Mouse (Mus musculus): ENCODE data around the gene Gm28035. TPM values are rescaled to one million over a fixed set of nuclear protein-coding genes. Genes with fewer than 3 reads are reported as not detected.
A peak's percentile ranks its signal among the peaks of the same experiment; 100 is the strongest.

Gm28035 gene
- polyA plus RNA-seq, 1 experiment, result 6.4 TPM

DNA sequence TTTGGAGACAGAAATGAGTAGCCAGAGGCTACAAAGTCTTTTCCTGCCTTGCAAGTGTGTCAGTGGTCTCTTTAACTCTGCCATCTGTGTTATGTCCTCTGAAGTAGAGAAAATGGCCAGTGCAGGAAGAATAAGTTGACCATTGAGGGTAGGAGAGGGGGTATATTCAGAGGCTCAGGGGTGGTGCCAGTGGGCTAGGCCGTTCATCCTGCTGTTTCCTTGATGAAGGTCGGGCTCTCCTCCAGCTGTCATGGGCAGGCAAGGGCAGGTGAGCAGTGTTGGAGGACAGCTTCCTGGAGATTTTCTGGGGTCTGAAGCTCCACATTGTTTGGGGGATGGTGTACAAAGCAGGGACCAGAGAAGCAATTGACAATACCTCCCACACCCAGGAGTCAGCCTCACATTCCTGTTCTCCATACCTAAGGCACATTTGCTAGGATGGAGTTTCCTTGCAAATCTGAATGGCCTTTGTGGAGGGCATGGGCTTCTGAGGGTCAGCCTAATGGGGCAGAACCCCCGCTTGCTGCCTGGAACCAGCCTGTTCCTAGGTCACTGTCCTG lies 1.4 kb upstream of the Gm28035 start:
- Histone ChIP-seq H3K4me3 (ENCODE audit: insufficient read depth, low read depth, low read length) (peak overlapping the region; percentile 93), H3K27me3 (replicated peaks; ENCODE audit: control insufficient read depth, insufficient read depth, low read length) (no peaks in the 10 kb centered on the region), H3K36me3 (ENCODE audit: control insufficient read depth, insufficient read depth, low read length) (0 out of 2 replicates have a peak, but pooled peaks cover 2% of the 10 kb centered on the region), H3K4me1 (ENCODE audit: control insufficient read depth, insufficient read depth, low read length) (peaks cover 23% of the 10 kb centered on the region), H3K27ac (ENCODE audit: insufficient read depth, low read depth, low read length) (peak overlapping the region; percentile 94)
- WGBS, result 29% methylated on average over 3 of the region's 3 CpGs
- DNase-seq, result no peak
- TF ChIP-seq POLR2A (IDR thresholded peaks at IDR 0.05; ENCODE audit: low read depth, low read length), result no peak
- TF ChIP-seq CTCF (conservative IDR thresholded peaks at IDR 0.05; ENCODE audit: insufficient read depth, insufficient read length, low read depth, low read length), result no peak

DNA sequence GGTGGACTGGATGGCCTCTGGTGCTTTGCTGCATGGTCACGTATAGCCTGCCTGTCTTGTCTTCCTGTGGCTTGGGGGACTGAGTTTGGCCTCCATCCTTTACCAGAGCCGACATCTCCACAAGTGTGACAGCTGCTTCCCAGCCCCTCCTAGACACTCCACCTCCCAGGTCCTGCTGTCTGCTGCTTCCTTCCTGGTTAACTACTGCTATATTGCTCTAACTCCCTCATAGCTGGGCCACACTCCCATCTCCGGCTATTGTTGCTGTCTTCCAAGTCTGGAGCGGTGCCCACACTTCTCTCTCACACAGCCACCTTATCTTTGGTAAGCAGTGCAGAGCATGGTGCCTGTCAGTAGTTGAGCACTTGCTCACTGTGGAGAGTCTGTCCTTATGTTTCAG lies 590 bp upstream of the Gm28035 start:
- DNase-seq, result peak; percentile 88
- TF ChIP-seq POLR2A (IDR thresholded peaks at IDR 0.05; ENCODE audit: low read depth, low read length), result peak; percentile 21
- no peak for TF ChIP-seq CTCF (conservative IDR thresholded peaks at IDR 0.05; ENCODE audit: insufficient read depth, insufficient read length, low read depth, low read length)
- Histone ChIP-seq H3K4me3 (ENCODE audit: insufficient read depth, low read depth, low read length) (peak overlapping the region; percentile 8; the same call in 1 of the 2 replicates), H3K4me1 (ENCODE audit: control insufficient read depth, insufficient read depth, low read length) (peaks cover 25% of the 10 kb centered on the region), H3K27me3 (replicated peaks; ENCODE audit: control insufficient read depth, insufficient read depth, low read length) (no peaks in the 10 kb centered on the region), H3K36me3 (ENCODE audit: control insufficient read depth, insufficient read depth, low read length) (0 out of 2 replicates have a peak, but pooled peaks cover 2% of the 10 kb centered on the region), H3K27ac (ENCODE audit: insufficient read depth, low read depth, low read length) (peak overlapping the region; percentile 94)
- 38% methylated on average over 4 of the region's 4 CpGs for WGBS

- peak overlapping the region; percentile 86 for H3K27ac ChIP-seq (ENCODE audit: insufficient read depth, low read depth, low read length)
- WGBS, result 22% methylated on average over 4 of the region's 4 CpGs
- 0 out of 2 replicates have a peak, but pooled peaks cover 2% of the 10 kb centered on the region for H3K36me3 ChIP-seq (ENCODE audit: control insufficient read depth, insufficient read depth, low read length)
- no peaks in the 10 kb centered on the region for H3K27me3 ChIP-seq (replicated peaks; ENCODE audit: control insufficient read depth, insufficient read depth, low read length)
- TF ChIP-seq POLR2A (IDR thresholded peaks at IDR 0.05; ENCODE audit: low read depth, low read length) (no peak), CTCF (conservative IDR thresholded peaks at IDR 0.05; ENCODE audit: insufficient read depth, insufficient read length, low read depth, low read length) (no peak)
- DNase-seq, result peak; percentile 95
- peaks cover 25% of the 10 kb centered on the region for H3K4me1 ChIP-seq (ENCODE audit: control insufficient read depth, insufficient read depth, low read length)
- H3K4me3 ChIP-seq (ENCODE audit: insufficient read depth, low read depth, low read length), result no peak overlapping the region
These were observed 2.1 kb downstream of the Gm28035 start for GRCm38 (mm10) chr2:30242509-30242908.

GRCm38 (mm10) chr2:30243391-30243790 lies 3.0 kb downstream of the Gm28035 start:
- no peak for TF ChIP-seq POLR2A (IDR thresholded peaks at IDR 0.05; ENCODE audit: low read depth, low read length)
- no peak for TF ChIP-seq CTCF (conservative IDR thresholded peaks at IDR 0.05; ENCODE audit: insufficient read depth, insufficient read length, low read depth, low read length)

DNA sequence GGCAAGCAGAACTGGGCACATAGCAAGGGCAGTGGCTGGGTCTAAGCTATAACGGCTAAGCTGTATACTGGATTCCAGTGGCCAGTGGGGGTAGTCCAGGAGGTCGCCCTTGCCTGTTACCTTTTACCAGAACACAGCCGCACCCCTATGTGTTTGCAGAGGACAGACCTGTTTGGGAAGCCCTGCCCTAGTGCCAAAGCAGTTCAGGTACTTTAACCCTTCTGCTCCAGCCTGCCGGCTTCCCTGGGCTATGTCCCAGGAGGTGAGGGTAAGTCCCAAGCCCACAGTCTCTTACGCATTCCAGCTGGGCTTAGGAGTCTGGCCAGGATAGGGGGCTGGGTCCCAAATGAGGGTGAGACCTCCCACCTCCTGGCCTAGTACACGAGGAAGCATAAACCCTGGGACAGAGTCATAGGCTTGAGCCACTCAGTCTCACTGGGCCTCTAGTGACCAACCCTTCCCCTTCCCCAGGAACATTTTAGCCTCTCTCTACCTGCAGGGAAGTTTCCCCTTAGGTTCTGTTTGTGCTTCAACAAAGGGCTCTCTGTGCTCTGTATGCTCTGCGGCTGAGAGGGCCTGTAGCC lies 4.3 kb downstream of the Gm28035 start:
- H3K4me3 ChIP-seq (ENCODE audit: insufficient read depth, low read depth, low read length), result no peak overlapping the region
- 0 out of 2 replicates have a peak, but pooled peaks cover 2% of the 10 kb centered on the region for H3K36me3 ChIP-seq (ENCODE audit: control insufficient read depth, insufficient read depth, low read length)
- WGBS, result 37% methylated on average over 7 of the region's 7 CpGs
- no peak for DNase-seq
- peaks cover 13% of the 10 kb centered on the region for H3K4me1 ChIP-seq (ENCODE audit: control insufficient read depth, insufficient read depth, low read length)
- peak overlapping the region; percentile 35; the same call in 1 of the 2 replicates for H3K27ac ChIP-seq (ENCODE audit: insufficient read depth, low read depth, low read length)
- H3K27me3 ChIP-seq (replicated peaks; ENCODE audit: control insufficient read depth, insufficient read depth, low read length), result no peaks in the 10 kb centered on the region
- TF ChIP-seq POLR2A (IDR thresholded peaks at IDR 0.05; ENCODE audit: low read depth, low read length), result no peak
- no peak for TF ChIP-seq CTCF (conservative IDR thresholded peaks at IDR 0.05; ENCODE audit: insufficient read depth, insufficient read length, low read depth, low read length)

More at GRCm38 (mm10) chr2:30243391-30243790, 3.0 kb downstream of the Gm28035 start:
- Histone ChIP-seq H3K4me1 (ENCODE audit: control insufficient read depth, insufficient read depth, low read length) (peaks cover 25% of the 10 kb centered on the region), H3K4me3 (ENCODE audit: insufficient read depth, low read depth, low read length) (no peak overlapping the region), H3K27me3 (replicated peaks; ENCODE audit: control insufficient read depth, insufficient read depth, low read length) (no peaks in the 10 kb centered on the region), H3K27ac (ENCODE audit: insufficient read depth, low read depth, low read length) (peak overlapping the region; percentile 86), H3K36me3 (ENCODE audit: control insufficient read depth, insufficient read depth, low read length) (0 out of 2 replicates have a peak, but pooled peaks cover 2% of the 10 kb centered on the region)
- DNase-seq, result no peak
- WGBS, result 66% methylated on average over 4 of the region's 4 CpGs

DNA sequence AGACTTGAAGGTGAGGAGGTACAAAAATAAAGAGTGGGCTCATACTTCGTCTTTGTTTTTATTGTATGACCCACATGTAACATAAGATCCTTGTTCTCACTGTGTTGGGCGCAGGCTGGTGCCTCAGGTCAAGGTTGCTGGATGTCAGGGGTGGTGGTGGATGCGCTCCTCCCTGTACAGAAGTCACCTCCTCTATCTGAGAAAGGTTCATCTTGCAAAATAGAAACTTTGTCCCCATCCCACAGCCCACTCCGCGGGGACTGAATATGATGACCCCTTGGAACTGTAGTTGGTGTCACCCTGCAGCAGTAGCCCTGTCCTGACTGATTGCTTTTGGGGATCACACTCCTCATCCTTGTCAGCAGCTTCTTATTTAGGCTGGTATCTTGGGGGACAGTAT lies 6.7 kb downstream of the Gm28035 start:
- WGBS, result 73% methylated on average over 5 of the region's 5 CpGs
- TF ChIP-seq POLR2A (IDR thresholded peaks at IDR 0.05; ENCODE audit: low read depth, low read length) (no peak), CTCF (conservative IDR thresholded peaks at IDR 0.05; ENCODE audit: insufficient read depth, insufficient read length, low read depth, low read length) (no peak)
- no peak overlapping the region for H3K4me3 ChIP-seq (ENCODE audit: insufficient read depth, low read depth, low read length)
- no peak overlapping the region for H3K27ac ChIP-seq (ENCODE audit: insufficient read depth, low read depth, low read length)
- no peak for DNase-seq
- H3K27me3 ChIP-seq (replicated peaks; ENCODE audit: control insufficient read depth, insufficient read depth, low read length), result no peaks in the 10 kb centered on the region
- peaks cover 20% of the 10 kb centered on the region for H3K4me1 ChIP-seq (ENCODE audit: control insufficient read depth, insufficient read depth, low read length)
- H3K36me3 ChIP-seq (ENCODE audit: control insufficient read depth, insufficient read depth, low read length), result no peaks in the 10 kb centered on the region

GRCm38 (mm10) chr2:30247681-30248080 lies 7.3 kb downstream of the Gm28035 start:
- no peak for TF ChIP-seq CTCF (conservative IDR thresholded peaks at IDR 0.05; ENCODE audit: insufficient read depth, insufficient read length, low read depth, low read length)
- TF ChIP-seq POLR2A (IDR thresholded peaks at IDR 0.05; ENCODE audit: low read depth, low read length), result no peak
- Histone ChIP-seq H3K36me3 (ENCODE audit: control insufficient read depth, insufficient read depth, low read length) (no peaks in the 10 kb centered on the region), H3K27ac (ENCODE audit: insufficient read depth, low read depth, low read length) (no peak overlapping the region), H3K4me3 (ENCODE audit: insufficient read depth, low read depth, low read length) (no peak overlapping the region), H3K4me1 (ENCODE audit: control insufficient read depth, insufficient read depth, low read length) (peaks cover 23% of the 10 kb centered on the region), H3K27me3 (replicated peaks; ENCODE audit: control insufficient read depth, insufficient read depth, low read length) (no peaks in the 10 kb centered on the region)
- WGBS, result 35% methylated on average over 4 of the region's 4 CpGs
- no peak for DNase-seq
